Mouse (Mus musculus) small intestine, adult 2 months (tissue): ENCODE measurements at regions not wholly inside any gene's neighbourhood (a gene's known extent, or its start where the extent isn't known, plus 50 kb on each side); places are given as distances from the start of the nearest gene placed in this dataset.

Experiments
- H3K27ac ChIP-seq: fragments of 200-500 bp; 2 replicates; pipeline ENCODE4 v1.5.1; 2012; ENCODE audit warnings: low read depth, low read length, control low read depth, inconsistent platforms; ENCODE audit not compliant: insufficient read depth
- H3K27me3 ChIP-seq: fragments of 200-500 bp; 2 replicates; pipeline ENCODE4 v1.6.1; 2012; ENCODE audit warnings: mild to moderate bottlenecking, moderate library complexity, low read length, inconsistent platforms; ENCODE audit not compliant: control insufficient read depth, insufficient read depth
- H3K36me3 ChIP-seq: fragments of 200-500 bp; 2 replicates; pipeline ENCODE4 v1.6.1; 2012; ENCODE audit warnings: mild to moderate bottlenecking, low read length, control low read depth, inconsistent platforms; ENCODE audit not compliant: control insufficient read depth, insufficient read depth
- H3K4me1 ChIP-seq: fragments of 200-500 bp; 2 replicates; pipeline ENCODE4 v1.6.1; 2012; ENCODE audit warnings: low read length, inconsistent platforms, mixed read lengths; ENCODE audit not compliant: control insufficient read depth, insufficient read depth, insufficient read length
- H3K4me3 ChIP-seq: fragments of 200-500 bp; 2 replicates; pipeline ENCODE4 v1.5.1; 2012; ENCODE audit warnings: low read depth, mild to moderate bottlenecking, control low read depth, inconsistent platforms, low read length, moderate library complexity
- CTCF ChIP-seq: fragments of 200-500 bp; IDR thresholded peaks from 2 replicates; pipeline ENCODE4 v1.5.1; 2012; ENCODE audit warnings: low read depth, mild to moderate bottlenecking, control low read depth, inconsistent platforms, low read length, moderate library complexity, mixed read lengths; ENCODE audit not compliant: insufficient replicate concordance, insufficient read length; ENCODE audit errors: extremely low read depth
- POLR2A ChIP-seq: fragments of 200-500 bp; IDR thresholded peaks from 2 replicates; pipeline ENCODE4 v1.6.1; 2012; ENCODE audit warnings: low read depth, mild to moderate bottlenecking, control low read depth, inconsistent platforms, low read length, moderate library complexity
- WGBS: fragments of 180-500 bp; shearing (Covaris S2); methylation state at CpG from one replicate; pipeline ENCODE4 v1.1.7; 2018; 5-methylcytosine and 5-hydroxymethylcytosine counted together

GRCm38 (mm10) chr14:58753136-58753535, 389.6 kb downstream of the 1700129C05Rik start:
- no peaks in the 10 kb centered on the region for H3K27me3 ChIP-seq
- TF ChIP-seq CTCF: no peak
- TF ChIP-seq POLR2A: no peak
- WGBS: 64% methylated on average over 1 of the region's 1 CpGs
- no peaks in the 10 kb centered on the region for H3K36me3 ChIP-seq
- no peak overlapping the region for H3K27ac ChIP-seq
- no peaks in the 10 kb centered on the region for H3K4me1 ChIP-seq
- no peak overlapping the region for H3K4me3 ChIP-seq

DNA sequence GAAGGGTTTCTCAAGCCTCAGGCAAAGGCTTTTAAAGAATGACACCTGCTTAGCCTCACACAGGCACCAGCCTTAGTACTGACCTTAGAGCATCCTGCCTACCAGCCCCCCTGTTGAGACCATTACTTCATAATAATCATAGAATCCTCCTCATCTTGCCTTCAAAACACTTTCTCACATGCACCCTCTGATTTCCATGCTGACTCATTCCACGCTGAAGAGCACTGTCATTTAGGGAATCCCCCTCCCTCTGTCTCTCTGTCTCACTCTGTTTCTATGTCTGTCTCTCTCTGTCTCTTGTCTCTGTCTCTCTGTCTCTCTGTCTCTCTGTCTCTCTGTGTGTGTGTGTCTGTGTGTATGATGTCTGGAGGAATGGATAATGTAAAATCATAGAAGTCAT, 416.3 kb downstream of the 1700129C05Rik start:
- H3K36me3 ChIP-seq: no peaks in the 10 kb centered on the region
- H3K27me3 ChIP-seq: no peaks in the 10 kb centered on the region
- no peak overlapping the region for H3K4me3 ChIP-seq
- 79% methylated on average over 1 of the region's 1 CpGs for WGBS
- no peaks in the 10 kb centered on the region for H3K4me1 ChIP-seq
- no peak overlapping the region for H3K27ac ChIP-seq
- TF ChIP-seq POLR2A (no peak), CTCF (no peak)

DNA sequence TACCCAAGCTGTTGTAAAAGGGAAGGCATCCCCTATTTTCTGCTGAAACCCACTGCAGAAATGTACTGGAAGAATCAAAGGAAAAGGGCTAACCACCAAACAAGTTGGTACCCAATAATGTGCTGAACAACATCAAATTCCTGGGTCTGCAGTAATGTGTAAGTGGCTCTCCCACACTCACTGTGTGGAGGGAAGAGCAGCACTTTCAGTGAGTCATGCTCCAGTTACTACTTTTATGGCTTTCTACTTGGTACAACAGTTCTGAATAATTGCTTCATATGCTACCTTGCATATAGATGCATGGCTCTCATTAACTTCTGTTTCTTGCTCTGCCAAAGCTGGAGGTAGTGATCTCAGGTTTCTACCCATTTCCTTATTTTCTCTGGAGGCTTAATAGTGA, 427.8 kb downstream of the 1700129C05Rik start:
- no peaks in the 10 kb centered on the region for H3K4me1 ChIP-seq
- H3K4me3 ChIP-seq: no peak overlapping the region
- no peak for TF ChIP-seq POLR2A
- TF ChIP-seq CTCF: no peak
- no peaks in the 10 kb centered on the region for H3K27me3 ChIP-seq
- H3K36me3 ChIP-seq: no peaks in the 10 kb centered on the region
- no peak overlapping the region for H3K27ac ChIP-seq

- Histone ChIP-seq H3K27ac (no peak overlapping the region), H3K36me3 (no peaks in the 10 kb centered on the region), H3K4me3 (no peak overlapping the region), H3K27me3 (no peaks in the 10 kb centered on the region), H3K4me1 (no peaks in the 10 kb centered on the region)
- TF ChIP-seq CTCF (no peak), POLR2A (no peak)
- 67% methylated on average over 7 of the region's 7 CpGs for WGBS
Observed at GRCm38 (mm10) chr14:58709861-58710260, 432.8 kb downstream of the 1700129C05Rik start.

DNA sequence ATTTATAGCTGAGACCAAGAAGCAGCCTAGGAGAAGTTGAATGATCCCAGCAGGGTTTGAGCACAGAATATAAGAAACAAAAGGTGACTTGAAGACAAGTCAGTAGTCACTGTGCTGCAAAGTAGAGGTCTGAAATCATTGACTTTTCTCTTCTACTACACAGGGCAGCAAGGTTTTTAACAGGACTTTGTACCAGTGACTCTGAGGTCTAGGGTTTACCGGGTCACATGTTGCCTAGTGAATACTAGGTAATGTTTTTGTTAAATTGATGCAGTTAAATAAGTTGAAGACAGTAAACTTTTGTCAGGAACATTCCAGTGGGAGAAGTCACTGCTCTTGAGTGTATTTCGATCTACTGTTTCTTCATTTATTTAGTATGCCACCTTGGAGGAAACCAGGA, 433.4 kb downstream of the 1700129C05Rik start:
- no peak overlapping the region for H3K27ac ChIP-seq
- H3K4me1 ChIP-seq: no peaks in the 10 kb centered on the region
- no peaks in the 10 kb centered on the region for H3K27me3 ChIP-seq
- 83% methylated on average over 2 of the region's 2 CpGs for WGBS
- H3K4me3 ChIP-seq: no peak overlapping the region
- TF ChIP-seq CTCF: no peak
- H3K36me3 ChIP-seq: no peaks in the 10 kb centered on the region

- TF ChIP-seq CTCF (peak; percentile 27; the same call in 1 of the 2 replicates), POLR2A (no peak)
- H3K27ac ChIP-seq: no peak overlapping the region
- 14% methylated on average over 1 of the region's 1 CpGs for WGBS
- no peaks in the 10 kb centered on the region for H3K36me3 ChIP-seq
- no peaks in the 10 kb centered on the region for H3K27me3 ChIP-seq
- no peak overlapping the region for H3K4me3 ChIP-seq
- H3K4me1 ChIP-seq: no peaks in the 10 kb centered on the region
Observed at GRCm38 (mm10) chr14:58701765-58702164, 440.9 kb downstream of the 1700129C05Rik start.

DNA sequence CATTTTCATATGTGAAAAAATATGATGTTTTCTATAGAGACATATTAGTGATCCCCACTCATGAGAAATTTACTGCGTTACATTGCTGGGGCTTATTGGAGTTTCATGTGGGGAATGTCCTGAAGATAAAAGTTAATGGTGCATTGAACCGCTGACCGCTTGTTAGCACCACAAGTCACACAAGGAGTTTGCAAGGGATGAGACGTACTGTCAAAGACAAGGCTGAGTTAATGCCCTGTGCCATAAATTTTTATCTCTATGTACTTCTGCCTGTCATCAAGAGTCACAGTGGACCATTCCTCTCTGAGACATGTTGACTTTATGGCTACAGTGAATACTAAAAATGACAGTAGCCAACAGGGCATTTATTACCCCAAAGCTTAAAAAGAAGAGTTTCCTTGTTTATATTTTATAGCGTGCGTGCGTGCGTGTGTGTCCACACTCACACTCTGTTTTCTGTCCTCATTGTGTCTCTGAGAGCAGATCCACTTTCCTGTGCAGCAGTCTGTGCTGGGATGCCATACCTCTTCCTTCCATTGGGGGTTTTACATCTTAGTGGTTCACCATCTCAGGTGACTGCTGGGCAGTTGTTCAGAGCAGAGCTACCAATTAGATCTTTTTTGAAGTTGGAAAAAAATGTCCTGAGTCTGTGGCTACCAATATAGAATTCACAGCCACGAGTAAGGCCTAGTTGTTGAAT, 451.4 kb downstream of the 1700129C05Rik start:
- TF ChIP-seq CTCF (no peak), POLR2A (no peak)
- Histone ChIP-seq H3K4me1 (no peaks in the 10 kb centered on the region), H3K27ac (no peak overlapping the region), H3K36me3 (no peaks in the 10 kb centered on the region), H3K4me3 (no peak overlapping the region), H3K27me3 (no peaks in the 10 kb centered on the region)
- WGBS: 83% methylated on average over 9 of the region's 9 CpGs

- Histone ChIP-seq H3K27ac (no peak overlapping the region), H3K4me3 (no peak overlapping the region), H3K4me1 (no peaks in the 10 kb centered on the region), H3K27me3 (no peaks in the 10 kb centered on the region), H3K36me3 (no peaks in the 10 kb centered on the region)
- WGBS: 92% methylated on average over 4 of the region's 4 CpGs
- TF ChIP-seq CTCF (no peak), POLR2A (no peak)
Observed at GRCm38 (mm10) chr14:58687814-58688213, 454.9 kb downstream of the 1700129C05Rik start.
